Mouse (Mus musculus) CD8-positive naive resting alpha-beta T cell, adult 2 months (primary cell): ENCODE measurements around the gene Stxbp4.

Experiments used
- DNase-seq, 2 experiments: peaks; one replicate each; pipeline ENCODE4 v3.0.0; 2022; ENCODE audit warnings: low read depth in 2 of 2, low spot score in 2 of 2

The Stxbp4 gene

DNA sequence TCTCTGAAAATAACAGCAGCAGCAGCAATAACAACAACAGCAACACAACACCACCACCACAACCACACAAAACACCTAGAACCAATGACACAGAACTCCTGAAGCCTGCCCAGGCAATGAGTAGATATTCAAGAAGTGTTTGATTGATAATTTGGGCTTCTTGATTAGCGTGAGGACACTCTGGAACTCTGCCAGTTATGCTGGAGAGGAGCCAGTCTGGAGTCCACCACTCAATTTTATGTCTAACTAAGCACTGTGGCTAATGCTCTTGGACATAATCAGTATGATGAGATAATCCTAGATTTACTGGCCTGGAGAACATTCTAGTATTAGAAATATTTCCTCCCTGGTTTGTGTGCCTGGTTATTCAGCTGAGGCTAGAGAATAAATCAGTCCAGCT, 156.1 kb downstream of the Stxbp4 start:
- DNase-seq = no peak

DNA sequence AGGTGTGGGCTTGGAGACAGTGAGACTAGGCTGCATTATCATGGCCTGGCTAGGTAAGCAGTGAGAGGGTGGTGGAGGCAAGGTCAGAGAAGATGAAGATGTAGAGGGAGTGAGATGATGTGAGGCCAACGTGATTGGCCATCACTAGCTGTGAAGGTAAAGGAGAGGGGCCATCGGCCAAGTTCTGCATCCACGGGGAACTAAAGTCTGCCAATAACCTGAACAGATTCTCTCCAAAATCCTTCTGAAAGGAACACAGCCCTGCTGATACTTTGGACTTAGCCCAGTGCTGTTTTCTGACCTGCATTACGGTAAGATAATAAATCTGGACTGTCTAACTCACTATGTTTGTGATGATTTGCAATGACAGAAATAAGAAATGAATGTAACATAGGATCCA, 167.6 kb downstream of the Stxbp4 start:
- no peak for DNase-seq

DNA sequence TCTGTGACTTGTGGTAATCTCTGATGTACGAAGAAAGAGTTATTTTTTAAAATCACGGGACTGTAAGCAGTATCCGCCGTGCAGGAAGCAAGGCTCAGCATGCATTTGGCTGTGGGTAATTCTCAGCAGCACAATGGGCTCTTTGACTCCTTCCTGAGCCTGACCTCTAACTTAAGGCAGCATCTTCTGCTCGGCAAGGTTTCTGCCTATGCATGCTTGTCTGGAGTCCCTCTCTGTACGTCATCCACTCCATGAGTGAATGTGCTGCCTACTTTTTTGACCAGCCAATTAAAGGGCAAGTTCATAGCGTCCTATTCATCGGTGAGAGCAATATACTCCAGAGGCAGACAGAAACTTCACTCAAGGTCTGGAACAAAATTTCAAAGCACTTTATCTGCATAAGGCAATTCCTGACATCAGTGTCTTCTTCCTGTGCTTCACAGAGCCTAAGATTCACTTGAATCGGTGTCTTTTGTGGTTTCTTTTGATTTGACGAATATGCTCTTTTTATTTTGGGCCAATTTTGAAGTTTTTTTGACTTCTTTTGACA, 173.8 kb downstream of the Stxbp4 start:
- no peak for DNase-seq

DNA sequence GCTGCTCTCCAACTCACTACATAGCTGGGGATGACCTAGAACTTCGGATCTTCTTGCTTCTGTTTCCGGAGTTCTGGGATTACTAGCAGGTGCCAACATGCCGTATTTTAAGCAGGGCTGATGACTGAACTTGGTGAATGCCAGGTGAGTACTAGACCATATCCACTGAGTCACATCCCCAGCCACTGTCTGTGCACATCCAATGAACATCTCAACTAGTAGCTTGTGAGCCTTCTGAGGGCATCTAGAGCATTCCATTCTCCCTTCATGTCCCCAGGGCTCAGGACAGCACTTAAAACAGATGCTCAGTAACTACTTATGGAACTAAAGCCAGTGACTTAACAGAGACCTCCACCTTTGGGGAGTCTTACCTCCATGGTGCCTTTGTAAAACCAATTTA, 177.4 kb downstream of the Stxbp4 start:
- no peak for DNase-seq

DNA sequence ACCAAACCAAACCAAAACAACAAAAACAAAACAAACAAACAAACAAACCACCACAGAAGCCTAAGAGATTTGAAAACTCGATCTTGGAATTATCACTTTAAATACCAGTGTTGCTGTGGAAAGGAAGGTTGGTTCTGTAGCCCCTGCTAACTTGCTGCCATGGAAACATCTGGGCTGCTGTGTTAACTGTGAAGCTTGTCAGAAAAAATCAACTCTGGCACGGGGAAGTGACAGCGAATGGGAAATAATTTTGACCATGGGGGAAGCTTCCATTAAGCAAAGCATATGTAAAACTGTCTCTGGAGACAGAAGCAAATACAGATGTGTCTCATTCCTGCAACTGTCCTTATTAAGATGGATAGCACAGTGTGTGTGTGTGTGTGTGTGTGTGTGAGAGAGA, 185.8 kb downstream of the Stxbp4 start:
- no peak for DNase-seq

DNA sequence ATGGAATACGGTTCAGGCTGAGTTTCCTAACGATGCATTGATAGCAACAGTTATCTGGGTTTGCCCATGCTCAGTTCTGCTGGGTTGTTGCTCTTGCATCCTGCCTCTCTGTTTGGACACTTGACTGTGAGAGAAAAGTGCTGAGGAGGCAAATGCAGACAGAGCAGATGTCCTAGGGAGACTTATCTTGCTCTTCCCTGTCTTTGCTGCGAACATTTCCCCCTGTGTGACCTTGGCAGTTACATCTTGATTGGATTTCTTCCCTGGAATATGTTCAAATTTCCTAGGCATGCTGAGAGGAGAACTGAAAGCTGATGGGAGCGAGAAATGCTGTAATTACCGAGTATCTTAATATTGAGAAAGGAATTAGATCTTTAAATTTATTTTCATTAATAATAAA, 186.4 kb downstream of the Stxbp4 start:
- no peak for DNase-seq

DNA sequence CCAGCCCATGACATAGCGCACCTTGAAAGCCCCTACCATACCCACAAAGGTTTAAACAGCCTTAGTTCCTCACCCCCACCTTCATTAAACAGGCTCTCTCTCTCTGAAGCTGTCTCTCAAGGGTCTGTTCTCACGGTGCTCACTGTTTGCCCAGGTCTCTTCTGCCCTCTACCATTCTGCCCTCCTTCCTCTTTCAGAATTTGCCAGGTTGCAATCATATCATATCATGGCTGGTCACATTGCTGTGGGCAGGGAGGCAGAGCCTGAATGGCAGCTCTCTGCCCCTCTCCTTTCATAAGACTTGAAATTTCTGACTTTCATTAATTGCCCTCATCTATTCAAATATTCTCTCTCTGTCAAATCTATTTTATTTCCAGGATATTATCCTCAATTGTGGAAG, 195.4 kb downstream of the Stxbp4 start:
- no peak for DNase-seq

DNA sequence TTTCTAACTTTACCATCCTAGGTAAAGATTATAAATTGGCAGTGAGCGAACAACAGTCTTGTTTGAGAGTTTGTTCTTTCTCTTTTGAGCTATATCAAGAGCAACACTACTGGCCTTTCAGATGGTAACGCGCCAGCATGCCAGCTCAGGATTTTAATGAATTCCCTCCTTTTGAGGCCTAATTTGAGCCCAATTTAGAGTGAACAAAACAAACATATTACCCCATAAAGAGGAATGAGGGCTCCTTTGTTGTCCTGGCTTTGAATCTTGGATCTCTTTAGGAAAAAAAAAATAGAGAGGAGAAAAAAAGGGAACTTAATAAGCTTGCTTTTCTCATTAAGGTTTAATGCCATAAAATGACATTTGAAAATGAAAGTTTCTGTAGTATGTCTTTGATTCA, 197.0 kb downstream of the Stxbp4 start:
- no peak for DNase-seq

DNA sequence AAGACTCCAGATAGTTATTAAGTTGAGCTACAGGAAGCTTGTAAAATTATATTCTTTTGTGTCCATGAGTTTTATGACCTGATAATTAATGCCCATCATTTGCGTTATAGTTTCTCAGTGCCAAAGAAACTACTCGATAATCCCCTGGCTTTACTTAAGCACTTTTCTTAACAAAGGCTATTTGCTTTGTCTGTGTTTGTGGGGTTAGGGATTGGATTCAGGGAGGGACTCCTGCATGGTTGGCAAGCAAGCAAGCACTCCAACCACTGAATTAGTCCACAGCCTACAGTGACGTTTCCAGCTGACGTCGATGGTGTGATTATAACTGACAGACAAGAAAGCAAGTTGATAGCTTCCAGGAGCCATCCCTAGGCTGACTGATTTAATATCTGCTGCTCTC, 199.1 kb downstream of the Stxbp4 start:
- no peak for DNase-seq
